Mouse (Mus musculus) ES-E14 (cell line): ENCODE results near the gene C2cd2l.

Experiments
- CHD2 ChIP-seq: IDR thresholded peaks from 2 replicates; pipeline ENCODE4 v1.6.1; 2014; ENCODE audit warnings: mild to moderate bottlenecking, low read depth, low read length, inconsistent platforms
- ZC3H11A ChIP-seq: IDR thresholded peaks from 2 replicates; pipeline ENCODE4 v1.6.1; 2012; ENCODE audit warnings: low read depth, mild to moderate bottlenecking, inconsistent platforms, low read length, borderline replicate concordance
- ZNF384 ChIP-seq: IDR thresholded peaks from 2 replicates; pipeline ENCODE4 v1.6.1; 2012; ENCODE audit warnings: low read depth, low read length, inconsistent platforms

DNA sequence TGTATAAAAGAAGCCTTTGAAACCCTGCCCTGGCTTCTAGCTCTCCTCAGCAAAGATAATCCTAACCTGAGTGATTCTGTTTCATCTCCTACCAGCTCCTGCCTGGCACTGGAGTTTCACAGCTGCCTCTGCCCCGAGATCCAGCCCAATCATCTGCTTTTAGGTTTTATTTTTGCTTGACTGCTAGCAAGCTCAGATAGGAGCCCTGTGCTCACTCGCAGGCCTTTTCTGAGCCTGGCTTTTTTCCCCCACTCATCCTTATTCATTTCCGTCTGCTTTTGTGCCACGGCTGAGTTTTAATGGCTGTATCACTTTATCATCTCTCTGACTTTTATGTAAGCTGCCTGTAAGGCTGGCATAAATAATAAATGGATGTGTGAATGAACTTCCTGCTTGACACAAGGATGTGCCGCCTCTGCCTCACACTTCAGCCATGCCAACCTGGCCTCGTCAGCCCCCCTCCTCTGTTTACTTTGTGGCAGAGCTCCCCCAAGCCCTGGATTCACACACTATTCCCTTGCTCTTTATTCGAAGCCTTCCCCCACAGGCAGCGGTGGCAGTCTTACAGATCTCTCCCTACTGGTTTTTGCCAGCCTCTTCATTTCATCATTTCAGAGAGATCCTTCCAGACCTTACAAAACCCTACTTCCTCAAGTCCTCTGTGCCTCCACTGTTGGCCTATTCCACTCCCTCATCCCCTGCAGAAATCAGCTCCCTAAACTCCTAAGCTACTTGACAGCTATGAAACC is 53.4 kb downstream of the C2cd2l start:
- no peak for TF ChIP-seq CHD2
- no peak for TF ChIP-seq ZNF384
- no peak for TF ChIP-seq ZC3H11A
